Mouse (Mus musculus) spleen, postnatal 4 days (tissue): ENCODE results near the gene Map3k20.

Experiments
- DNase-seq, 2 experiments: peaks; one replicate each; pipeline ENCODE4 v3.0.0; 2022; ENCODE audit warnings: low spot score in 2 of 2

Gene Map3k20

GRCm38 (mm10) chr2:72285256-72285887 is at the start of gene Map3k20:
Map3k20 (plus strand) TSS chr2:72285637.
- peak; percentile 80 to 90 for DNase-seq

- no peak for DNase-seq
Measured at GRCm38 (mm10) chr2:72238421-72238820, 47.0 kb upstream of the Map3k20 start.

GRCm38 (mm10) chr2:72238925-72239324 is 46.5 kb upstream of the Map3k20 start:
- DNase-seq: no peak

- DNase-seq: no peak
Measured at GRCm38 (mm10) chr2:72239456-72239855, 46.0 kb upstream of the Map3k20 start.

- no peak for DNase-seq
Measured at GRCm38 (mm10) chr2:72239993-72240392, 45.4 kb upstream of the Map3k20 start.

GRCm38 (mm10) chr2:72240691-72241090 is 44.7 kb upstream of the Map3k20 start:
- DNase-seq: no peak

- no peak for DNase-seq
Measured at GRCm38 (mm10) chr2:72241714-72242472, 43.5 kb upstream of the Map3k20 start.

GRCm38 (mm10) chr2:72242910-72243675 is 42.3 kb upstream of the Map3k20 start:
- no peak for DNase-seq

- no peak for DNase-seq
Measured at GRCm38 (mm10) chr2:72245631-72246030, 39.8 kb upstream of the Map3k20 start.

GRCm38 (mm10) chr2:72246376-72246775 is 39.1 kb upstream of the Map3k20 start:
- DNase-seq: no peak

- no peak for DNase-seq
Measured at GRCm38 (mm10) chr2:72247819-72248218, 37.6 kb upstream of the Map3k20 start.

- no peak for DNase-seq
Measured at GRCm38 (mm10) chr2:72252510-72253505, 32.6 kb upstream of the Map3k20 start.

- DNase-seq: no peak
Measured at GRCm38 (mm10) chr2:72253882-72254281, 31.6 kb upstream of the Map3k20 start.

- no peak for DNase-seq
Measured at GRCm38 (mm10) chr2:72254813-72255582, 30.4 kb upstream of the Map3k20 start.

- DNase-seq: no peak
Measured at GRCm38 (mm10) chr2:72260704-72261103, 24.7 kb upstream of the Map3k20 start.

- DNase-seq: no peak
Measured at GRCm38 (mm10) chr2:72262814-72263480, 22.5 kb upstream of the Map3k20 start.

GRCm38 (mm10) chr2:72267390-72267789 is 18.0 kb upstream of the Map3k20 start:
- no peak for DNase-seq

- DNase-seq: no peak
Measured at GRCm38 (mm10) chr2:72269651-72270341, 15.6 kb upstream of the Map3k20 start.

GRCm38 (mm10) chr2:72278247-72278873 is 7.1 kb upstream of the Map3k20 start:
- no peak for DNase-seq
